9 mouse cellular contexts compared by ENCODE assay signal in genomic region chr17:6812851-6813191, GRCm38 (mm10). TPM values are rescaled to one million over a fixed set of nuclear protein-coding genes. Genes with fewer than 3 reads are reported as not detected.
A peak's percentile ranks its signal among the peaks of the same experiment; 100 is the strongest.
DNase-seq lines count a peak whose midpoint lies in the region; ATAC-seq lines count a peak whose summit lies in the region.
"Had no signal": no experiment of that assay in that cellular context is flagged by ENCODE, and none has a peak within 500 bp of the region (broad histone marks: within the 10 kb centered on the region; RNA-seq: fewer than 3 reads in every experiment).

No protein-coding gene starts in this region.

- no peak for DNase-seq in heart, postnatal 25 days (ENCODE audit: low spot score)
- DNase-seq in ZHBTc4 (ENCODE audit: low read depth, low spot score) = peak; percentile 35
- DNase-seq in kidney, adult 18-20 months = peak; percentile 69
- no peak for DNase-seq in layer of hippocampus, postnatal 36 days
- DNase-seq in left cerebral cortex, postnatal 10 days (ENCODE audit: extremely low spot score in 1 of 2, low spot score in 2 of 2) = no peak
- no peak for DNase-seq in thymus, postnatal 25 days

- H3K36me3 ChIP-seq in heart, embryonic 16.5 days (ENCODE audit: control insufficient read depth, insufficient read depth) = no peaks in the 10 kb centered on the region
- H3K36me3 ChIP-seq in neural tube, embryonic 12.5 days = no peaks in the 10 kb centered on the region
- H3K36me3 ChIP-seq: embryonic facial prominence, embryonic 12.5 days had no signal

- peaks cover 16% of the 10 kb centered on the region for H3K4me1 ChIP-seq in heart, embryonic 16.5 days (ENCODE audit: control insufficient read depth, insufficient read depth, low read length)
- H3K4me1 ChIP-seq in neural tube, embryonic 12.5 days = peaks cover 18% of the 10 kb centered on the region
- H3K4me1 ChIP-seq: embryonic facial prominence, embryonic 12.5 days had no signal

- H3K4me3 ChIP-seq in heart, embryonic 16.5 days (ENCODE audit: low read length) = no peak overlapping the region
- no peak overlapping the region for H3K4me3 ChIP-seq in neural tube, embryonic 12.5 days
- H3K4me3 ChIP-seq: embryonic facial prominence, embryonic 12.5 days had no signal

- peak overlapping the region; percentile 48; the same call in 1 of the 2 replicates for H3K27ac ChIP-seq in heart, embryonic 16.5 days (ENCODE audit: low read length)
- no peak overlapping the region; the same call in 1 of the 2 replicates for H3K27ac ChIP-seq in neural tube, embryonic 12.5 days
- H3K27ac ChIP-seq: embryonic facial prominence, embryonic 12.5 days had no signal

- H3K4me2 ChIP-seq in heart, embryonic 16.5 days (ENCODE audit: low read depth, low read length) = no peak overlapping the region
- H3K4me2 ChIP-seq in neural tube, embryonic 12.5 days (replicated peaks) = no peak overlapping the region
- H3K4me2 ChIP-seq: embryonic facial prominence, embryonic 12.5 days had no signal

- intact Hi-C loops in heart, postnatal 25 days (cut with DNase I) = no loop called here
- intact Hi-C loops in left cerebral cortex, postnatal 10 days (cut with DNase I) = no loop called here

- ATAC-seq in heart, embryonic 16.5 days (replicated peaks; ENCODE audit: extremely low read depth, insufficient read depth, low FRiP score) = no peak
- peak; percentile 48 for ATAC-seq in neural tube, embryonic 12.5 days (ENCODE audit: low FRiP score, low read depth)

- 19% methylated on average over 3 of the region's 3 CpGs for WGBS in heart, embryonic 16.5 days
- WGBS in neural tube, embryonic 12.5 days = 2% methylated on average over 3 of the region's 3 CpGs

- H3K27me3 ChIP-seq in heart, embryonic 16.5 days (ENCODE audit: control insufficient read depth, insufficient read depth, low read length) = no peaks in the 10 kb centered on the region
- no peaks in the 10 kb centered on the region for H3K27me3 ChIP-seq in neural tube, embryonic 12.5 days (replicated peaks)
- H3K27me3 ChIP-seq: embryonic facial prominence, embryonic 12.5 days had no signal

- no peaks in the 10 kb centered on the region for H3K9me3 ChIP-seq in heart, embryonic 16.5 days (replicated peaks; ENCODE audit: control insufficient read depth, low read length)
- no peaks in the 10 kb centered on the region for H3K9me3 ChIP-seq in neural tube, embryonic 12.5 days
- H3K9me3 ChIP-seq: embryonic facial prominence, embryonic 12.5 days had no signal

- H3K9ac ChIP-seq in heart, embryonic 16.5 days (ENCODE audit: low read length) = 0 out of 2 replicates have a peak overlapping the region, but pooled peaks have one; percentile 25
- H3K9ac ChIP-seq in neural tube, embryonic 12.5 days = no peak overlapping the region
- H3K9ac ChIP-seq: embryonic facial prominence, embryonic 12.5 days had no signal

RNA-seq across cellular contexts. Expression of gene Ezr, which starts 30.2 kb away (rescaled TPM):
- polyA plus RNA-seq in heart, embryonic 16.5 days (2015; fragmentation: Nextera tagmentation; extraction: Ambion mirVana) = 144 and 166 TPM in 2 replicates
- 10 to 100 TPM; 39.3 to 43.6 TPM for total RNA-seq in heart, postnatal 25 days (2021)
- 67.1 and 87.8 TPM in 2 replicates for polyA plus RNA-seq in neural tube, embryonic 12.5 days (2016; fragmentation: Nextera tagmentation; extraction: Ambion mirVana)
- 10 to 100 TPM; 41.7 to 50.5 TPM for total RNA-seq in layer of hippocampus, postnatal 36 days (2021)
- total RNA-seq in left cerebral cortex, postnatal 10 days (2021) = 10 to 100 TPM; 23.8 to 39.2 TPM

Comparison
In these comparisons a context has a peak if more than half of its experiments do, and no peak if none do; other contexts are left out.
1. DNase-seq: peak in ZHBTc4 (single experiment) and kidney, adult 18-20 months (single experiment); none in heart, postnatal 25 days (single experiment), layer of hippocampus, postnatal 36 days (0 of 2), left cerebral cortex, postnatal 10 days (0 of 2) and thymus, postnatal 25 days (single experiment).